Mouse (Mus musculus) forebrain, embryonic 12.5 days (tissue): Measurements from ENCODE around the gene Celf2. TPM values are rescaled to one million over a fixed set of nuclear protein-coding genes. Genes with fewer than 3 reads are reported as not detected.

Experiments
- ATAC-seq: fragments of 200-750 bp; cut with Nextera tagmentation; 2 replicates; pipeline ENCODE4 v1.8.0; 2017; ENCODE audit warnings: moderate TSS enrichment; ENCODE audit not compliant: low FRiP score
- H3K27ac ChIP-seq: fragments of 300-500 bp; sonication (generic); 2 replicates; pipeline ENCODE4 v1.5.1; 2016; ENCODE audit warnings: mild to moderate bottlenecking
- H3K27me3 ChIP-seq: fragments of 300-500 bp; sonication (generic); 2 replicates; pipeline ENCODE4 v1.6.1; 2016; ENCODE audit warnings: mild to moderate bottlenecking
- H3K36me3 ChIP-seq: fragments of 300-500 bp; sonication (generic); replicated peaks from 2 replicates; pipeline ENCODE4 v1.6.1; 2016; ENCODE audit warnings: mild to moderate bottlenecking
- H3K4me1 ChIP-seq: fragments of 300-500 bp; sonication (generic); 2 replicates; pipeline ENCODE4 v1.6.1; 2016
- H3K4me2 ChIP-seq: fragments of 300-500 bp; sonication (generic); 2 replicates; pipeline ENCODE4 v1.6.1; 2016; ENCODE audit warnings: mild to moderate bottlenecking, moderate library complexity
- H3K4me3 ChIP-seq: fragments of 300-500 bp; sonication (generic); replicated peaks from 2 replicates; pipeline ENCODE4 v1.5.1; 2016; ENCODE audit warnings: mild to moderate bottlenecking
- H3K9ac ChIP-seq: fragments of 300-500 bp; sonication (generic); 2 replicates; pipeline ENCODE4 v1.6.1; 2016; ENCODE audit warnings: mild to moderate bottlenecking
- H3K9me3 ChIP-seq: fragments of 300-500 bp; sonication (generic); 2 replicates; pipeline ENCODE4 v1.6.1; 2016
- WGBS: fragments of 180-500 bp; shearing (Covaris S2); methylation state at CpG from one replicate; pipeline ENCODE4 v1.1.7; 2016; 5-methylcytosine and 5-hydroxymethylcytosine counted together
- polyA plus RNA-seq: library from polyadenylated mRNA; unstranded; fragments of >200 nt; fragmentation: Nextera tagmentation; extraction: Ambion mirVana; gene quantifications from 2 replicates; pipeline ENCODE4 v1.2.1, GENCODE M21; 2016

Gene Celf2
- polyA plus RNA-seq, 1 experiment from 2014 or later, result 167 TPM

DNA sequence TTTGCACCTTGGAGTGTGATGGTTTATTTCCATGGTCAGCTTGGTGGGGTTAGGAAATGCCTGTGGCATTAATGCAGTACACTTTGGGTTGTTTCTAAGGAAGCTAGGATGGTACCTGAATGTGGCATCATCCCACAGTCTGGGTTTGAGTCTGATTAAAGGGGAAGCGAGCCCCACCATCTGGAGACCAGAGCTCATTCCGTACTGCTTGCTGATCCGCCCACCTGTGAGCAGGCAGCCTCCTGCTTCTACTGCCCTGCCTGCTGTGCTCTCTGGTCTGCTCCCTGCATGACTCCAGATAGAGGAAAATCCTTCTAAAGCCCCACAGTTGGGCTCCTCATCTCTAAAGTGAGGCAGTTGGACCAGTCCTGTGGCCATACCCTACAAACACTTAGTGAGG lies 1002.3 kb downstream of the Celf2 start:
- no peak overlapping the region for H3K4me3 ChIP-seq
- H3K27me3 ChIP-seq, result no peaks in the 10 kb centered on the region
- no peak for ATAC-seq
- WGBS, result 65% methylated on average over 3 of the region's 3 CpGs
- no peaks in the 10 kb centered on the region for H3K9me3 ChIP-seq
- no peaks in the 10 kb centered on the region for H3K36me3 ChIP-seq
- peaks cover 10% of the 10 kb centered on the region; the same call in 1 of the 2 replicates for H3K4me1 ChIP-seq
- H3K27ac ChIP-seq, result no peak overlapping the region
- H3K9ac ChIP-seq, result no peak overlapping the region
- no peak overlapping the region for H3K4me2 ChIP-seq

DNA sequence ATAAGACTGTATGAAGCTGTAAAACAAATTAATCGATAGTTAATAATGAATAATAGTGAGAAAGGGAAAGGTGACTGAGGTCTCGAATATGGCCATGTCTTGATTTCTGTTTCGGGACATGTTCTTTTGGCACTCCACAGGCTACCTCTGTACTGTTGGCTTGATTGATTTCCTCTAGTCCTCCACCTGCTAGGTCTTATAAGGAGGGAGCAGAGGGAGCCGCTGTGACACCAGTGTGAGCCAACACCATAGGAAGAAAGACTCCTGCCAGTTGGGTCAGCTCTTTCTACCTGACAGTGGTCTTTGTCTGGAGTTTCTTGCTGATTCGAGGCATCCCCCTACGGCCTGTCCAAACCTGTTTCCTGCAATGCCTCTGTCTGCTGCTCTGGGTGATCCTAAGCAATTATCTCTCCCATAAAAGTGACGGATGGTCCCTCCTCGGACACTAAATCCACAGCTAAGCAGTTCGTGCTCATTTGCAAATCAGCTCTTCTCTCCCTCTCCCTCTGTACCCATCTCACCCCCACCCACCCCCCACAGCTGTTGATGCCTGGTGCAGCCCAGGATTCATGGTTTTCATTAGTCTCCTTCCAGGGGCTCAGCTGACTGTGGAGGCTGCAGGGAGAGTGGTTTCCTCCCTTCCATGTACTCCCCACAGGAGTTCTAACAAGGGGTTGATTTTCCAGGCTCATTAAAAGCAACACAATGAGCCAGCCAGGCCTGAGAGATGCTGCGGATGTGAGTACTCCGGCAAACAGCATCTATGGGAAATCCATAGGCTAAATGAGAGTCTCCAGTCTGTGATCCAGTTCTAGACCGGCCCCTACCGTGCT lies 1003.2 kb downstream of the Celf2 start:
- no peaks in the 10 kb centered on the region for H3K9me3 ChIP-seq
- peaks cover 10% of the 10 kb centered on the region; the same call in 1 of the 2 replicates for H3K4me1 ChIP-seq
- H3K4me3 ChIP-seq, result no peak overlapping the region
- H3K4me2 ChIP-seq, result no peak overlapping the region
- ATAC-seq, result peak; percentile 71
- H3K36me3 ChIP-seq, result no peaks in the 10 kb centered on the region
- no peak overlapping the region for H3K9ac ChIP-seq
- 49% methylated on average over 13 of the region's 13 CpGs for WGBS
- peak overlapping the region; percentile 60 for H3K27ac ChIP-seq
- H3K27me3 ChIP-seq, result no peaks in the 10 kb centered on the region

DNA sequence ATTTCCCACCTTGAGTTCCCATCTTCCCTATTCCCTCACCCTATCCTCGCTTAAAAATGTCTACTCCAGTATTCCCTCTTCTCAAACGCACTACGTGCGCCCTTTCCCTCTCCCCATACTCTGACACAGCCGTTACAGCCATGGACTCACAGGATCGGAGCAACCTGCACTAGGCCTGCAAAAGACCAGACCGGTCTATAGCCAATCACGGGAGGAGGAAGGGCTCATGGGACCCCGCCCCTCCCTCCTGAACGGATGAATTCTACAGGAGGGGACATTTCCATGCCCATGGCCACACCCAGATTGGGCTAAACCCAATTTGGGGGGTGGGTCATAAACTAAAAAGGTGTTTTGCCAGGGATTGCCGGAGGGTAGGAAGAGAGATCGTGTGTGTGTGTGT lies 1003.8 kb downstream of the Celf2 start:
- ATAC-seq, result no peak; the same call in 1 of the 2 replicates
- no peaks in the 10 kb centered on the region for H3K36me3 ChIP-seq
- H3K4me1 ChIP-seq, result peaks cover 10% of the 10 kb centered on the region; the same call in 1 of the 2 replicates
- H3K27ac ChIP-seq, result no peak overlapping the region
- no peaks in the 10 kb centered on the region for H3K9me3 ChIP-seq
- H3K27me3 ChIP-seq, result no peaks in the 10 kb centered on the region
- 82% methylated on average over 12 of the region's 12 CpGs for WGBS
- H3K4me3 ChIP-seq, result no peak overlapping the region
- H3K4me2 ChIP-seq, result no peak overlapping the region
- H3K9ac ChIP-seq, result no peak overlapping the region

DNA sequence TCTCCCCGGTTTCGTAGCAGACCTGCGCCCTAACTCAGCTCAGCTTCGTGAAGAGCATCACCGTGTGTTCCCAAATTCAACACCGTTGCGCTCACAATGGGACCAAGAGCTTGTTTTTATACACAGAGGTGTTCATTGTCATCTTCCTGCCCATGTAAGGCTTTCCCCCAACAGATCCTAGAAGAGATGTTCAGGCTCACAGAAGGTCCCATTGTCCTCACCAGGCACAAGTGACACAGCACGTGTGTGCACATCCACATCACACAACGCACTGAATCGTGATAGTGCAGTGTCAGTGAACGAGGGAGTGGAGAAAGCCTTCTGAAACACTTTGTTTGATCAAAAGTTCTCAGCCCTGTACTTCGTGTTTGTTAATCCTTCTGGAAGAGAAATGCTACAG lies 1011.3 kb downstream of the Celf2 start:
- ATAC-seq, result no peak
- peaks cover 3% of the 10 kb centered on the region; the same call in 1 of the 2 replicates for H3K4me1 ChIP-seq
- H3K27ac ChIP-seq, result no peak overlapping the region
- no peak overlapping the region for H3K9ac ChIP-seq
- H3K27me3 ChIP-seq, result no peaks in the 10 kb centered on the region
- WGBS, result 82% methylated on average over 12 of the region's 12 CpGs
- H3K36me3 ChIP-seq, result no peaks in the 10 kb centered on the region
- no peaks in the 10 kb centered on the region for H3K9me3 ChIP-seq
- no peak overlapping the region for H3K4me2 ChIP-seq
- H3K4me3 ChIP-seq, result no peak overlapping the region

DNA sequence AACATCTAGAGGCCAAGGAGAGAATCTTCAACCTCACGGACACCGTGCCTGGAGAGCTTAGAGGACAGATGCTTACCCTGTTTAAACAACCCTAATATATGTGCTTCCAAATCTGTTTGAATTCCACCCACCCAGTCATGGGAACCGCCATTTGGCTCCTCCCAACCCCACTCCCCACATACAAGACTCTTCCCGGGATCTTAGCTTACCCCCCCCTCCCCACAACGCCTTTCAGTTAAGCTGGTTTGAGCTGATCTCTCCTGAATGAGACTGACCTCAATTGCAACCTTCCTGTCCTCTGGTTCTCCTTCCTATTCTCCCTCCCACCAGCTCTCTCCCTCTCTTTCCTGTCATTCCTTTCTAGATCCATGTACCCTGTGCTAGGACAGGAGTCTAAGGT lies 1011.7 kb downstream of the Celf2 start:
- Histone ChIP-seq H3K36me3 (no peaks in the 10 kb centered on the region), H3K4me2 (no peak overlapping the region), H3K9me3 (no peaks in the 10 kb centered on the region), H3K27me3 (no peaks in the 10 kb centered on the region), H3K4me1 (peaks cover 3% of the 10 kb centered on the region; the same call in 1 of the 2 replicates), H3K4me3 (no peak overlapping the region), H3K27ac (no peak overlapping the region), H3K9ac (no peak overlapping the region)
- 74% methylated on average over 5 of the region's 5 CpGs for WGBS
- no peak for ATAC-seq

DNA sequence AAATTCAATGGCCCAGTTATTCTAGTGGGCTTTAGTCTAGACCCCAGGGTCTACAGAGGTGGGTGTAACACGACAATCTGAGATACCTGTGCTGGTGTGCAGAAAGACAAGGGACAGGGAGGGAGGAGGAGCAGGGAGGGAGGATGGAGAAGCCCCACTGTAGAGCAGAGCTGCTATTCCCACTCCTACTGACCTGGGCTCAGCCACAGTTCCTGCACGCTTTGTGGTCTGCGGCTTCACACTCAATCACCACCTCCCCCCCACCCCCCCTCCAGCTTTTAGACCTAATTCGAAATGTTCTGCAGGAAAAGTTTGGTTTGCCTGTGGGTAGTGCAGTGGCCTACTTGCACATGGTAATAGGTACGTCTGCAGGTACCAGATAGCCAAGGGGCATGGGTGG lies 1015.5 kb downstream of the Celf2 start:
- H3K27me3 ChIP-seq, result no peaks in the 10 kb centered on the region
- H3K36me3 ChIP-seq, result no peaks in the 10 kb centered on the region
- H3K4me3 ChIP-seq, result no peak overlapping the region
- H3K9ac ChIP-seq, result no peak overlapping the region
- 83% methylated on average over 5 of the region's 5 CpGs for WGBS
- no peak for ATAC-seq
- H3K4me1 ChIP-seq, result peaks cover 3% of the 10 kb centered on the region; the same call in 1 of the 2 replicates
- no peak overlapping the region for H3K4me2 ChIP-seq
- H3K9me3 ChIP-seq, result no peaks in the 10 kb centered on the region
- no peak overlapping the region for H3K27ac ChIP-seq

DNA sequence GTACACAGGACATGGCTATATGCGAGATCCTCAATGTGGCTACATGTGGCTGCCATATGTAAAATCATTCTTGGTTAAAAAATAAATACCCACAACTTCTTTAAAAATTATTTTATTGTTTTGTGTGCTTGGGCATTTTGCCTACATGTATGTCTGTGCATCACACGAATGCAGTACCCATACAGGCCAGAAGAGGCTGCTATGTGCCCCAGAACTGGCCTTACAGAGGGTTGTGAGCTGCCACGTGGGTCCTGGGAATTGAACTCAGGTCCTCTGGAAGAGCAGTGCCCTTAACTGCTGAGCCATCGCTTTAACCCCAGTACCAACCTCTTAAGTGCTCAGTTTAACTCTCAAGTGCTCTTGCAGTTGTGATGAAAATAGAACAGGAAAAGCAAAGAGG lies 1018.5 kb downstream of the Celf2 start:
- 85% methylated on average over 4 of the region's 4 CpGs for WGBS
- H3K4me2 ChIP-seq, result no peak overlapping the region
- no peaks in the 10 kb centered on the region for H3K36me3 ChIP-seq
- no peaks in the 10 kb centered on the region for H3K27me3 ChIP-seq
- no peak overlapping the region for H3K4me3 ChIP-seq
- ATAC-seq, result no peak
- no peaks in the 10 kb centered on the region for H3K9me3 ChIP-seq
- H3K4me1 ChIP-seq, result no peaks in the 10 kb centered on the region
- no peak overlapping the region for H3K9ac ChIP-seq
- H3K27ac ChIP-seq, result no peak overlapping the region

DNA sequence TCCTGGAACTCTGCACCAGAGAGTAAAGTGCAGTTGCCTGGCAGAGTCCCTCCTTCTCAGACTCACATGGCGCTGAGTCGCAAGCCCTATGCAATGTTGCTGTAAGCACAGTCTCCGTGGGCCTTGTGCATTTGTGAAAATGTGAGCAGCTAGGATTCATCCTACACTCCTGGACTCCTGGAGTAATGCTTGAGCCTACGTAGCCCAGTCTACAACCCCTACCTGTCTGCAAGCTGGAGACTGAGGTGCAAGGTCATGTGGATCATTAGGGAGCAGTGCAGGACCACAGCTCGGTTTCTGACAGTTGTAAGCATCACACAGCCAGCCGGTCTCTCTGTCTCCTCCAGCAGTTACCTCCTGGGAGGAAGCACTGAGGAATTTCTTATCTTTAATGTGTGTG lies 1019.3 kb downstream of the Celf2 start:
- ATAC-seq, result no peak
- no peak overlapping the region for H3K4me3 ChIP-seq
- H3K4me1 ChIP-seq, result no peaks in the 10 kb centered on the region
- no peaks in the 10 kb centered on the region for H3K36me3 ChIP-seq
- H3K27ac ChIP-seq, result no peak overlapping the region
- no peaks in the 10 kb centered on the region for H3K9me3 ChIP-seq
- H3K27me3 ChIP-seq, result no peaks in the 10 kb centered on the region
- 92% methylated on average over 6 of the region's 6 CpGs for WGBS
- H3K9ac ChIP-seq, result no peak overlapping the region
- no peak overlapping the region for H3K4me2 ChIP-seq
